Mouse (Mus musculus): ENCODE measurements around the gene Lhpp. TPM values are rescaled to one million over a fixed set of nuclear protein-coding genes. Genes with fewer than 3 reads are reported as not detected.

Gene Lhpp
- total RNA-seq, 2 experiments from 2014 or later: 19.2 to 27.6 TPM

GRCm38 (mm10) chr7:132599071-132599975 is 11.1 kb upstream of the Lhpp start, which contains the start of gene Nkx1-2:
Nkx1-2 (minus strand) TSS chr7:132599637.
- DNase-seq: no peak

GRCm38 (mm10) chr7:132600026-132600425 is 10.4 kb upstream of the Lhpp start:
- no peak for DNase-seq

- DNase-seq: no peak
Measured at GRCm38 (mm10) chr7:132600926-132601325, 9.5 kb upstream of the Lhpp start.

- DNase-seq: no peak
Measured at GRCm38 (mm10) chr7:132604720-132605119, 5.7 kb upstream of the Lhpp start.

GRCm38 (mm10) chr7:132605689-132606088 is 4.7 kb upstream of the Lhpp start:
- no peak for DNase-seq

GRCm38 (mm10) chr7:132608316-132609020 is 2.0 kb upstream of the Lhpp start:
- DNase-seq: no peak

- DNase-seq: no peak
Measured at GRCm38 (mm10) chr7:132611530-132611929, 1.1 kb downstream of the Lhpp start.

GRCm38 (mm10) chr7:132615346-132615745 is 4.9 kb downstream of the Lhpp start:
- peak; percentile 36 to 55 for DNase-seq

- no peak for DNase-seq
Measured at GRCm38 (mm10) chr7:132616391-132616790, 6.0 kb downstream of the Lhpp start.

- no peak for DNase-seq
Measured at GRCm38 (mm10) chr7:132617021-132617564, 6.7 kb downstream of the Lhpp start.

GRCm38 (mm10) chr7:132619549-132619948 is 9.1 kb downstream of the Lhpp start:
- DNase-seq: no peak

- DNase-seq: no peak
Measured at GRCm38 (mm10) chr7:132619975-132620918, 9.8 kb downstream of the Lhpp start.

GRCm38 (mm10) chr7:132624161-132624560 is 13.7 kb downstream of the Lhpp start:
- peak in 1 of 2 experiments; percentile 13 for DNase-seq

- DNase-seq: no peak
Measured at GRCm38 (mm10) chr7:132626174-132626573, 15.7 kb downstream of the Lhpp start.

GRCm38 (mm10) chr7:132627448-132627847 is 17.0 kb downstream of the Lhpp start:
- DNase-seq: no peak

GRCm38 (mm10) chr7:132631313-132631712 is 20.9 kb downstream of the Lhpp start:
- no peak for DNase-seq

- DNase-seq: no peak
Measured at GRCm38 (mm10) chr7:132637292-132637691, 26.9 kb downstream of the Lhpp start.

- peak; percentile 23 to 64 for DNase-seq
Measured at GRCm38 (mm10) chr7:132638446-132639087, 28.1 kb downstream of the Lhpp start.

- DNase-seq: no peak
Measured at GRCm38 (mm10) chr7:132640946-132641345, 30.5 kb downstream of the Lhpp start.

- DNase-seq: no peak
Measured at GRCm38 (mm10) chr7:132641606-132642005, 31.2 kb downstream of the Lhpp start.

All from adrenal gland, postnatal 36 days (tissue).